Mouse (Mus musculus): Measurements from ENCODE around the gene Cd4.
"Not testable (repeated sequence)": the region's sequence is repeated elsewhere in the genome, so short reads cannot be mapped to it uniquely, and the experiment has no call there.

The Cd4 gene

DNA sequence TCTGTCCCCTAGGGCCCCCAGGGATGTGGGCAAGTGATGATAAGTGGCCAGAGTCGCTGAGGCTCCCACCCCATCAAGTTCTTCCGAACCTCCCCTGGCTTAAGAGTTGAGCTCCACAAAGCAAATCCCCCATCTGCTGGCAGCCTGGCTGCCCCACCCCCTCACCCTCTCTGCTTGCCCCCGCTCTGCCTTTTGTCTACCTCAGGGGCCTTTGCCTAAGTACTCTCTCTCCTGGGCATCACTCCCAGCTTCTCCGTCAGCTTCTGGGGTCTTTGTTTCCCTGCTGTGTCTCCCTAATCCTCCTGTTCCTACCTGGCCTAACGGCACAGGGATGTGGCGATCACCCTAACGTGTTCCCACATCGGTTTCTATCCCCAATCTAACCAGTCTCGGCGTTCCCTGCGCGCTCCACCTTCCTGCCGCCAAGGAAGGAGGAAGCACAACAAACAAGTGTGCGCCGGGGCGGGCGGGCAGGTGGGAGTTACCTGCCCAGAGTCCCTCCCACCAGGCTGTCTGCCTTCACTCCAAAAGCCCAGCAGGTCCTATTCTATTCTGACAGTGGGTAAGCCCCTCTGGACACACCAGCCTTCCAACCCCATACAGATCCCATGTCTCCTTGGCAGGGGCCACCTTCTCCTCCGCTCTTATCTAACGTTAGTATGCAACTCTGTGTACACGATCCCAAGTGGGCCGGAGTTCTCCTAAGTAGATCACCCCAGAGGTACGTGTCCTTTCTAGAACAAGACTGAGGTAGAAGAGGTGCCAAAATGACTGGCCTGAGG lies 27.3 kb upstream of the Cd4 start:
- DNase-seq, result peak; percentile 48 to 66

DNA sequence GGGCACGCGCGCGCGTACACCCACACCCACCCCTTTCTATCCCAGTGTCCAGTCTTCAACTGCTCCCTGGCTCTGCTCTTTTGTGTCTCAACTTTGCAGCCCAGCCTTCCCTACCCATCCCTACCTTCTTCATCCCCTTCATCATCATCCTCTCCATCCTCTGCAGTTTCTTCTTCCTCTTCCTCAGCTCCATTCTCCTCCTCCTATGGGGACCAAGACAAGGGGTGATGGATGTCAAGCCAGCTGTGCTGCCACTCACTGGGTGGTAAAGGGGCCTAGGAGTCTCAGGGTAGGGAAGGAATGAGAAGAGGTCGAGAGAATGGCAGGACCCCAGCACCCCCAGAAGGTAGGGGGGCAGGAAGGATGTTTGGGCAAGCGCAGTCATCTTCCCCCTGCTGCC lies 26.5 kb upstream of the Cd4 start:
- no peak for DNase-seq

DNA sequence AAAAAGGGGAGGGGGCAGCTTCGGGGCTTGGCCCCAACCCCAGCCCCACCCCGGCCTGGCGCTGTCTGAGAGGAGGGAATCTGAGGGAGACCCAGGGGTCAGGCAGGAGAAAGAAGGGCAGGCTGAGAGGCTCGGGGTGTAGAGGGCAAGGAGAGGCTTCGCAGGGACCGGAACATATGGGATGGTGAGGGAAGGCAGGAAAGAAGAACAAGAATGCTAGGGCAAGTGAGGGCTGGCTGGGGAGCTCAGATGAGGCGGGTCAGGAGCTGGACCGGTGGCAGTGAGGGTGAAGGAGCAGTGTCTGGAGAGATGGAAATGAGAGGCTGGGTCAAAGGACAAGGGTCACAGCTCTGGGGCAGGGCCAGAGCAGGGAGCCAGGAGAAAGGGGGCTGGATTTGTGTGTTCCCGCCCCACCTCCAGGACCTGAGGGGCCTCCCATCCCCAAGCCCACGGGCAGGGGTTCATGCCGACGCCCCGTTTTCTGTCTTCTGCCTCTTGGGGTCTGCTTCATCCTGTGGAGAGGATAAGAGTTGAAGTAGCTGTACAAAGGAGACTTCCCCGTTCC lies 25.8 kb upstream of the Cd4 start:
- no peak for DNase-seq

DNA sequence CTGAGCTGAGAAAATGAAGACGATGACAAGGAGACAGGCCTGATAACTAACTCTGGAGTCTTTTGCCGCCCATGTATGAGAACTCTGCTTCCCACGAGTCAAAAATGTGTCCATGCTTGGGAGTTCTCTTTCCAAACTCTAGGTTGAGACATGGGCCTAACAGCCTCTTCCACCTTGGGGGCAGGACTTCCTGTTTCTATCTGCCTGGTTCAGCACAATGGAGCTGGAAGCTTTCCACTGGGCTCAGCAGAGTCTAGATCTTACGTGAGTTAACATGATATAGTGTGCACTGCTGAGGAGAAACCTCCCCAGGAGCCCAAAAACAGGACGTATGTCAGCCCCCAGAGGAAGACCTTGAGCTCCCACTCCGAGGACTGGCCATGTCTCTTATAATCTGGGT lies 25.2 kb upstream of the Cd4 start:
- DNase-seq, result no peak

DNA sequence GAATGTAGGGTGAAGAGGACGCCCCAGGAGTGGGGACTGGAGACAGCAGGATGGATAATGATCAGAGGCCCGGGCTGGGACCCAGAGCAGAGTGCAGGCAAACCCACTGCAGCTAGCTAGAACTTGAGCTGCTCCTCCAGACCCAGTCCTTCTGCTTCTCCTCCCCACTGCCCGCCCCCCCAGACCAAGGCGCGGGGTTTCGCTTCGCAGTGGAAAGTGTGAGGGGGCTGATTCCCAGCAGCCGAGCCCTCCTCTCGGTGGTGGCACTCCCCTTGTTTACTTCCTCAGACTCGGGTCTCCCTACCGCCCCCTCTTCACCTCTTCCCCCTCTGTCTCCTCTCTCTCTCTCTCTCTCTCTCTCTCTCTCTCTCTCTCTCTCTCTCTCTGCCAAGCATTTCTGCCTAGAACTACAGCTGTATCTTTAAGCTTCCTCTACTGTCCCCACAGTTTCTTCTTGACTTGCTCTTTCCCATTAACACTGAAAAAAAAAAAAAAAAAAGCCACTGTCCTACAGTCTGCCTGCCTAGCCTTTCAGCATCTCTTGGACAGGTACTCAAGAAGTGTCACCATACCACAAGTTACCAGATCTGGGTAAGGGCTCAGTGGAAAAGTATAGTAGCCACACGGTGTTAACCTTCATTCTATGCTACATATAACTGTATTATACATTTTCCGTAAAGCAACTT lies 23.7 kb upstream of the Cd4 start, which contains the start of gene Lag3:
TSS of gene Lag3 (minus strand) at position 173 of the 686 bp plus-strand sequence.
- peak; percentile 25 to 55 for DNase-seq

DNA sequence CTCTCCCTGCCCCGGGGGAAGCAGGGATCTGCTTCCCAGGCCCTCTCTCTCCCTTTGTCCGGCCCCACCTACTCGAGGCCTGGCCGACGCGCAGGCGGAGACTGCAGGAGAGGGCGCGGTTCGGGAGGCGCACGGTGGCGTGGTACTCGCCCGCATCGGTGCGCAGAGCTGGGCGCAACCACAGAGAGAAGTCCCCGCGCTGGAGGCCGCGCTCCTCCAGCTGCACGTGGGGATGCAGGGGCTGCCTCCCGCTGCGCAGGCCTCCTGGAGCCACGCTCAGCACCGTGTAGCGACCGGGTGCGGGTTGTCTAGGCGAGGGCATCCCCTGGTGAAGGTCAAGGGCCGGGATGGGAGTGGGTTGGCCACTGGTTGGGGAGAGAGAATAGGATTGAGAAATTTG lies 22.0 kb upstream of the Cd4 start:
- peak in 1 of 2 experiments; percentile 32 for DNase-seq

DNA sequence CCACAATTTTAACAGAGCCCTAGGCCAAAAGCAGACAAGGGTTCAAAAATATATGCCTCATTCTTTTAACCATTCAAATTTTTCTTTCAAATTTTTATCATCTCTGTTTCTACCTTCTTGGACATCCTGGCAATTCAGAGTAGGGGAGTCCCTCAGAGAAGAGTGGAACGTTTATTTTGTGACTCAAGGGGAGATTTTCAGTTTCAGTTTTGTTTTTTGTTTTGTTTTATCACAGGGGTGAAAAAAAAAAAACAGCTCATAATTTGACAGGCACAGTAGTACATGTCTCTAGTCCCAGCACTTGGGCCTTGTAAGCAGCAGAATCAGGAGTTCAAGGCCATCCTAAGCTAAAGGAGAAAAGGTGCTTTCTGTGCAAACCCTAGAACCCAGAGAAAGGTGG lies 19.7 kb upstream of the Cd4 start:
- DNase-seq, result no peak

DNA sequence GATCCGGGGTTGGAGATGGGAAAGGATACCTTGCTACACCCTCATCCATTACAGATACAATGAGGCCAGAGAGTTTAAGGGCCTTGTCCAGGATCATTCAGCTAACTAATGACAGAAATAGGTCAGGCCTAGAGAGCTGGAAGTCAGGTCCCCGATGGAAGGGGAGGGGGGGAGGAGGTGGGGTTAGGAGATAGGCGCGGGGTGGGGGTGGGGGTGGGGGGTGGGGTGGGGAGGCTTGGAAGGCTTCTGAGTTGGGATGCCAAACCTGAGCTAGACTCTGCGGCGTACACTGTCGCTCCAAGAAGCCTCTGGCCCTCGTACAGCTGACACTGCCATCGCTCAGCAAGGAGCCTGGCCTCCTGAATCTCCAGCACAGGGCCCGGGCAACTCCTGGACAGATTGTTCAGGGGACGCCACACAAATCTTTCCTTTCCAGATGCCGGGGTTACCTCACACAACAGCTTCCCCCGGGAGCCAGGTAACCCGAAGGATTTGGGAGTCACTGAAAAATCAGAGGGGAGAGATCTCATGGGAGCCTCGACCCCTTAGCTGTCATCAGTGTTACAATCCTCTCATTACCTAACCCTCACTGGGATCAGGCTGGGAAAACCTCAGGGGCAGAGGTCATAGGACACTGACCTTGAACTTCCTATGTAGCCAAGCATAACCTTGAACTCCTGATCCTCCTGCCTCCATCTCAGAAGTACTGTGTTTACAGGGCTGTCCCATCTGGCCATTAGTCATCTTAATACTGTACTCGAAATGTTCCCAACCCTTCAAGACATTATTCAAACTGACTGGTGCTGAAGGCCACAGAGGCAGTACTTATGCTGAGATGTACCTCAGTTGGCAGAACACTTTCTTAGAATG lies 17.2 kb upstream of the Cd4 start:
- DNase-seq, result no peak

DNA sequence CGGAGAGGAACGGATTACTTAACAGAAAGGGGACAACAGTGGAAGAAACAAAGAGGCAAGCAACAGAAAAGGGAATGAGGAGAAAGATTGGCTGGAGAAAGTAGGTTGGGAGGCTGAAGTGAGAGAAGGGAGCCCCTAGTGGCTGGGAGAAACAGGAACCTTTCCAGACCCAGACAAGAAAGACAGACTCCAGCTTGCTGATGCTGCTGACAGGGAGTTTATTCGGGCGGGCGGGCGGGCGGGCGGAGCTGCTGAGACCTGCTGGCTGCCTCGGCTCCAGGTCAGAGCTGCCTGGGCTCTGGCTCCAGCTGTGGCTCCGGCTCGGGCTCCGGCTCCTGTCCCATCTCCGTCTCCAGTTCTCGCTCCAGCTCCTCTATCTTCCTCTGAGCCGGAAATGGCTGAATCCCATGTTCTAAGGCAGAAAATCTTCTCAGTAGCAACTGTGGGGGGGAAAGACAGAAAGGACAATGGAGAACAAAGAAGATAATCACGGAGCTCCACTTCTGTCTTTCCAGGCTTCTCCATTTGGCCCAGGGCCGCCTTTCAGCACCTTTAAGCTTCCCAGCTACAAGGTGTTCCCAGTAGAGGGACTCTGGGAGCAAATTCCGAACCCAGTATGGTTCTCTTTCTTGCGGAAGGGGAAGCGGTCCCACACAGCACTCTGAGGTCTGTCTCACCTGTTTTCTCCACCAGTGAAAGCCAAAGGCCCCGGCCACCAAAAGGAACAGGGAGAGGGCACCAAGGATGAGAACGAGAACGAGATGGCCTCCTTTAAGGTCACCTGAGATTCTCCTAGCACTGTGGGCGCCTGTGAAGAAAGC lies 16.4 kb upstream of the Cd4 start:
- DNase-seq, result peak; percentile 77 to 79

DNA sequence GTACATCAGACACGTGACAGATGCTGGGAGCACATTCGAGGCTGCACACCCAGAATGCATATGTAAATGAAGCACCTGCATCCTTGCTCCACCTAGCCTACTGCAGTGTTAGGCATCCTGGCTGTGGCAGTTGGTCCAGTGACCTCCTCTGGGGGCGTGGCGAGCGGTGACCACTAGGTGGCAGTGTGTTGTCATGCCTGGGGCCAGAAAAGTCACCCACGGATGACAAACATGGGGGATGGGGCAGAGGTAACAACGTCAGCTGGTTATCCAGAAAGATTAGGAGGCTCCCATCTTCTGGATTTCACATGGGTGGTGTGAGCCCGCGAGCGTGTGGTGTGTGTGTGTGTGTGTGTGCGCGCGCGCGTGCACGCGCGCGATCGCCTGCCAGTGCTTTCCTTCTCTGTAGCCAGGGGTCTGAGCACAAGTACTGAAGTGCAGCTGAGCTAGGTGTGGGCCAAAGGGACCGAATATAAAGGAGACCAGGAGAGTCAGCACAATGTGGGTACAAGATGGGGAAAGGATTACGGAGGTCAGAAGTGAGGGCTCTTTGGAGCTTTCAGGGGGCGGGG lies 15.6 kb upstream of the Cd4 start:
- DNase-seq, result peak; percentile 92 to 97

DNA sequence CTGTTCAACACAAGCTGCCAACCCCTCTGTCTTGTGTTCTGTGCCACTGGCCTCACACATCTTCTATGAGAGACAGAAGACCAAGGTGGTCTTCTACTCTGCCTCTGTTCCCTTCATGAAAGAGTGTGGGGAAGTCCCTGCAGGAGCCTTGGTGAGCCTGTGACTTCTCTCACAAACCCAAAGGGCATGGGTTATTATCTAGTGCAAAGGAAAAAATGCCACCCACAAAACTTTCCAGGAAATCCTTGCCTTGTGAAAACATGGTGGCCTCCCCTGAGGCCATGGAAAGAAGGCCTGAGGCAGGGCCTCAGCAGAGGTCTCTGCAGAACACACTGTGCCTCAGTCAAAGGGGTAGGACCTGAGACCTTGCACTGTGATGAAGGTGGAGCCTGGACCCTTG lies 13.8 kb upstream of the Cd4 start:
- DNase-seq, result no peak

DNA sequence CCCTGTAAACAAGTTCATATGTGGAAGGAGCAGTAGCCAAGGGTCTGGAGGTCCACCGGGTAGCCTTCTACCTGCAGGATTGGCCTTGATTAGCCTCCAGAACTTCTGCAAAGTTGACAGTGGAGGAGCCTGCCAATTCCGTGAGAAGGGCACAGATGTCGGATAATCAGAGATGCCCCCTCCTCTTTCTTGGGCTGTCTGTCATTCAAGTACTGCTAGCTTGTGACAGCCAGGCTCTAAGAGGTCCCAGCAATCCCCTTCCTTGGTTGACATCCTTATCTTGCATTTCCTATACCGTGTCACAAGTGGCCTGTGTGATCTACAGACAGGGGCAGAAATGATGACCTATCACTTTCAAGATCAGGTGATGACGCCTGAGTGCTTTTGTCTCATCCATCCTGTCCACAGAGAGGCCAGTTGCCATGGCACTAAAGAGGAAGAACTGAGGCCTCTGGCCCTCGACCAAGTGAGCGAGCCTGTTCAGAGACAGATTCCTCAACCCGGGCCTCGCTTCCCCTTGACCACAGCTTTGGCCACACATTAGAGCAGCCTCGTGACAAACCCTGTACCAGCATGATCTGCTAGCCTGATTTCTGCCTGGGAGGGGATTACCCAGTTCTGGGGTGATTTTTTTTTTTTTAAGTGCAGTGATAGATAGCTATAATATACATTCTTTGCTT lies 12.9 kb upstream of the Cd4 start:
- peak; percentile 48 to 61 for DNase-seq

DNA sequence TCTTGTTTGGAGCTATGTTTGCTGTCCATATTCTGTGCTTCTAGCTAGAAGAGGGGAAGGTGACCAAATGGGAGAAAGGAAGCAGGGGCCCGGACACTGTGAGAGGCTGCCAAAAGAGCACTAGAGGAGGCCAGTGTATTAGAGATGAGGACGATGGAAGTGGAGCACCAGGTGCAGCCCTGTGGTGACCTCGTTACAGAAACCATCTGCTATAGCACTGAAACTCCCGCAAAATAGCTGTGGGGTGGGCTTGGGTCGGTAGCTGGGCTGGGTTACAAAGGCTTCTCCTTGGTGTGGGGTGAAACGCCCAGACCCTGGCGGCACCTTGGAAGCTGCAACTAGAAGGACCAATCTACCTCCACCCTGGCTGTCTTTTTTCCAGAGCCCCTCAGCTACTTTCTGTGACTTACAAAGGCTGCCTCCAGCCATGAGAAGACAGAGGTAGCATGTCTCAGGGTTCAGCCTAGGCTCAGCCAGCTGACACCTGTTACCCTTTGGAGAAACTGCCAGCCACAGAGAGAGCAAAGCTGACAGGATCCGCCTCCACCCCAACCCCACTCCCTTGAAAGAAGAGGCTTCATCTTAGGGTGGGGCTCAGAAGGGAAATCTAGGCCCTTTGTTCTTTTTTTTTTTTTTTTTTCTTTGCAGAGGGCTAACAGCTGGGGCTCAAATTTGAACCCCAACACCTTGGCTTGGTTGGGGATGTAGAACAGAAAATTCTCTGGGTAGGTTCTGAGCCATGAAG lies 12.2 kb upstream of the Cd4 start:
- no peak for DNase-seq

DNA sequence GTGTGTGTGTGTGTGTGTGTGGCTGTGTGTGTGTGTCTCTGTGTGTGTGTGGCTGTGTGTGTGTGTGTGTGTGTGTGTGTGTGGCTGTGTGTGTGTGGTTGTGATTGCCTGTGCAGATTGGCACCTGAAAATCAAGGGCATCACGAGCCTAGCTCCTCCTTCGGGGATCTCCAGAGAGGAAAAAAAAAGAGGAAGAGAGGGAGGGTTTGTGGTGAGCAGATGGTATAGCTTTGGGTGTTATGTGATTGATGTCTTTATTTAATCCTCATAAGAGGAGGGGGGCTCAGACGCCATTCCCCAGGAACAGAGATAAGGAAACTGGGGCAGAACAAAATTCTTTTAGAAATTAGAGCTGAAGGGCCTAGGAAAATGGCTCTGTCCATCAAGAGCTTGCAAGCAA lies 10.3 kb upstream of the Cd4 start:
- DNase-seq, result no peak

DNA sequence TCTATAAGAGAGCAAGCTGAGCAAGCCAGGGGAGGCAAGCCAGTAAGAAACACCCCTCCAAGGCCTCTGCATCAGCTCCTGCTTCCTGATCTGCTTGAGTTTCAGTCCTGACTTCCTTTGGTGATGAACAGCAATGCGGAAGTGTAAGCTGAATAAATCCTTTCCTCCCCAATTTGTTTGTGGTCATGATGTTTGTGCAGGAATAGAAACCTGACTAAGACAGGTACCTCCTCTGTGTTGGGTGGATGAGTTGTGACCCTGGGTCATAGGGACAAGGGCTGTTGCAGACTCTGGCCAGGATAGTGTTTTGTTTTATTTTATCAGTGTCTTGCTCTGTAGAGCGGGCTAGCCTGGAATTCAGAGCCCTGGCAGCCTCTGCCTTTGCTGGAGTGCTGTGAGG lies 6.1 kb upstream of the Cd4 start:
- not testable (repeated sequence) for DNase-seq

DNA sequence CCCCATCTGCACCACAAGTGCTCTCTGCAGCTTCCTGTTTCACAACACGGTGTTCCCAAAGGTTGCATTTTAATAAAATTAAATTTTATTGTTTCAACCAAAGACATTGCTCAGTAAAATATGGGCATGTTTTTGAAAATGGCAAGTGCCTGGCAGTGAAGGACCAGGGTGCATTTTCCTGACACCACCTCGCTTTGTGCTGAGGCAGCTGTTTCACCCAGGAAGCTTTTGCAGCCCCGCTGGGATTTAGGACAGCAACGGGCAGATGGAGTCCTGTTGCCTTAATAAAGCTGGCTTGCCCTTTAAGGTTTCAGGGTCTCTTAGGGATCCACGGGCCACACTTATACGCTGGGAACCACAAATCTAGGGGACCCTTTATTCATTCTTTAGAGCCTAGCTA lies 3.0 kb upstream of the Cd4 start:
- no peak for DNase-seq

DNA sequence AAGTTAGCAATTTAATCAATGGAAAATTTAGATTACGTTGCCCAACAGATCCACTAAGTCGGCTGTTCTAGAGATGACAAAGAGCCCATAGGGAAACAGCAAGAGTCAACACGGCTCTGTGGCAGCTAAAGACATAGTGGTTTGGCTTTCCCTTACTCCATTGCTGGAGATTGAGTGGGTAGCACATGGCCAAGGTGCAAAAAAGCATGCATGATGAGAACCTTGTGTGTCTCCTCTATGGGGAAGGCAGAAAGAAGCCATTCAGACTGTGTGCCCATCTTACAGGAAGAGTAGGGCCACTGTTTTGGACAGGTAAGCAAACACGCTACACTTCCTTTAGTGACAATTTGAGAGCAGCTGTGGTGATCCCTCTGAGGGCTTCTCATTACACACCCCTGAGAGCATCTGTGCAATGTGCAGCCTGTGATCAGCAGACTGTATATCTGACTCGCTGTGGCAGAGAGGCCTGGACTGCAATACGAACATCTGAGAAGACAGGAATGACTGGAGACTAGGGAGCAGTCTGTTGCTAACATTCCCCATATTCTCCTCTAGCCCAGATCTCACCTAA lies 619 bp upstream of the Cd4 start:
- no peak for DNase-seq

DNA sequence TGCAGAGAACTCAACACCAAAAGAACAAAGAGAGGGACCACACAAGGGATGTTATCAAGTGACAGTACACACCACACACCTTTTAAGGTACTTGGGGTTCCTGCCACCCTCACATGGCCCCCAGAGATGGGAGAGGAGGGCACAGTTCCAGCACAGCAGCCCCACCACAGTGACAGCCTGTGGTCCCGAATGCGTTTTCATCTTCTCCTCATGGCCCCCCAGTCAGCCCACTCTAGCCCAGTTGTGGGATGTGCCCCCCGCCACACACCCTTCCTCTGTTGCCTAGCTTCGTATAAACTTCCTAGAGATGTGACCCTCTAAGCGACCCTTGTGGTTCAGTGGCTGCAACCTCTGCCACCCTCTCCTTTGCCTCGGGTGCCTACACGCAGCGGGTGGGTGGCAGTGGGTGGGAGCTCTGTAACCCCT lies 2.1 kb downstream of the Cd4 start:
- no peak for DNase-seq

DNA sequence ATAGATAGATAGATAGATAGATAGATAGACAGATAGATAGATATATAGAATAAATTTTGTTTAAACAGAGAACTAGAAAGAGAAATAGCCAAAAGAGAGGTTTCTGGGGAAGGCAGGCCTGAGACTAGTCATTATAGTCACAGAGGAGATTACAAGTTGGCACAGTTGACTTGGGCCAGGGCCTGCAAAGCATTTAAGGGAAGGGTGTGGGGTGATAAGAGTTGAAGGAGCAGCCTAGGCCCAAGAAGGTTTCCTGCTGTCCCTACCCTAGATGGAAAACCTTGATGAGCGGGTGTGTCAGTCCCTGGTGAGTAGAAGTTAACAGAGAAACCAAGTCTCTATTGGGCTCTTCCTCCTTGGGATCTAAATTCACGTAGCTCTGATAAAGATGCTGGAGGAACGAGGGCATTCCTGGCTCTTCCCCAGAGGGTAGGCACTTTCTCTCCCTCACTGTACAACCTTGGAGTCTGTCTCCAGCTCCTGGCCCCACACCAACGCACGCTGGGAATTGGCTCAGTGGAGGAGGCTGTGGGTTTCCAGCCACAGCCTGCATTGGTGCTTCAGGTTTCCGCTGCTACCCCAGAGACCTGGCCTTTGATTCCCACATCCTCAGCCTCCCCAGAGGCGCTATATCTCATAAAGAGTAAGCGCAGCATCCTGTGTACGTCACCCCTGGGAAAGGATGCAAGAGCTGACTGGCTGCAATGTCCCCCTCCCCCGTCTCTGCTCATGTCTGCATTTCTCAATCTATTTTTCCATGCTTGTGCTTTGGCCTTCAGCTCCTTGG lies 3.1 kb downstream of the Cd4 start:
- no peak for DNase-seq
